ENCODE assay signal across 19 mouse cellular contexts in genomic region chr13:19828095-19828494, GRCm38 (mm10). TPM values are rescaled to one million over a fixed set of nuclear protein-coding genes. Genes with fewer than 3 reads are reported as not detected.
DNase-seq lines count a peak whose midpoint lies in the region; ATAC-seq and TF ChIP-seq lines count a peak whose summit lies in the region.
"Had no signal": no experiment of that assay in that cellular context is flagged by ENCODE, and none has a peak within 500 bp of the region (broad histone marks: within the 10 kb centered on the region; RNA-seq: fewer than 3 reads in every experiment).

No protein-coding gene starts in this region.

- no peak for ATAC-seq in forebrain, embryonic 15.5 days (replicated peaks)
- no peak for ATAC-seq in midbrain, postnatal 0 days (ENCODE audit: low FRiP score)
- ATAC-seq: hindbrain, embryonic 16.5 days had no signal

- H3K4me2 ChIP-seq in forebrain, embryonic 15.5 days (replicated peaks): no peak overlapping the region
- no peak overlapping the region for H3K4me2 ChIP-seq in midbrain, postnatal 0 days (ENCODE audit: low read depth, low read length, poor library complexity, severe bottlenecking)
- H3K4me2 ChIP-seq: embryonic facial prominence, embryonic 13.5 days; liver, embryonic 13.5 days; midbrain, embryonic 11.5 days; stomach, embryonic 15.5 days had no signal

- no peak overlapping the region for H3K27ac ChIP-seq in forebrain, embryonic 15.5 days (replicated peaks)
- H3K27ac ChIP-seq in midbrain, postnatal 0 days (ENCODE audit: low read depth, low read length): no peak overlapping the region
- H3K27ac ChIP-seq: embryonic facial prominence, embryonic 13.5 days; forebrain, embryonic 10.5 days; liver, embryonic 13.5 days; stomach, embryonic 15.5 days had no signal

- no peak overlapping the region for H3K9ac ChIP-seq in forebrain, embryonic 15.5 days (replicated peaks)
- H3K9ac ChIP-seq in midbrain, postnatal 0 days (replicated peaks; ENCODE audit: low read length, poor library complexity, severe bottlenecking): no peak overlapping the region
- H3K9ac ChIP-seq: embryonic facial prominence, embryonic 13.5 days; liver, embryonic 13.5 days; stomach, embryonic 15.5 days had no signal

- no peaks in the 10 kb centered on the region for H3K4me1 ChIP-seq in forebrain, embryonic 15.5 days
- H3K4me1 ChIP-seq in midbrain, postnatal 0 days (ENCODE audit: insufficient read depth, low read length): no peaks in the 10 kb centered on the region
- H3K4me1 ChIP-seq: embryonic facial prominence, embryonic 13.5 days; forebrain, embryonic 10.5 days; liver, embryonic 13.5 days; stomach, embryonic 15.5 days had no signal

- H3K9me3 ChIP-seq in forebrain, embryonic 15.5 days: no peaks in the 10 kb centered on the region
- H3K9me3 ChIP-seq in midbrain, postnatal 0 days (ENCODE audit: low read length): no peaks in the 10 kb centered on the region
- H3K9me3 ChIP-seq: embryonic facial prominence, embryonic 13.5 days; forebrain, embryonic 10.5 days; liver, embryonic 13.5 days; stomach, embryonic 15.5 days had no signal

- WGBS in forebrain, embryonic 15.5 days: 94% methylated on average over 2 of the region's 2 CpGs
- WGBS in midbrain, postnatal 0 days: 86% methylated on average over 2 of the region's 2 CpGs

- no peak overlapping the region for H3K4me3 ChIP-seq in forebrain, embryonic 15.5 days
- no peak overlapping the region for H3K4me3 ChIP-seq in midbrain, postnatal 0 days (ENCODE audit: low read depth, low read length)
- H3K4me3 ChIP-seq: embryonic facial prominence, embryonic 13.5 days; forebrain, embryonic 10.5 days; liver, embryonic 13.5 days; stomach, embryonic 15.5 days had no signal

- H3K27me3 ChIP-seq in forebrain, embryonic 15.5 days: no peaks in the 10 kb centered on the region
- H3K27me3 ChIP-seq in midbrain, postnatal 0 days (ENCODE audit: insufficient read depth, low read length): no peaks in the 10 kb centered on the region
- H3K27me3 ChIP-seq: embryonic facial prominence, embryonic 13.5 days; liver, embryonic 13.5 days; stomach, embryonic 15.5 days had no signal

- H3K36me3 ChIP-seq in forebrain, embryonic 15.5 days: no peaks in the 10 kb centered on the region
- H3K36me3 ChIP-seq in midbrain, postnatal 0 days (ENCODE audit: insufficient read depth, low read length): no peaks in the 10 kb centered on the region
- H3K36me3 ChIP-seq: embryonic facial prominence, embryonic 13.5 days; forebrain, embryonic 10.5 days; liver, embryonic 13.5 days; stomach, embryonic 15.5 days had no signal

- no peak for TF ChIP-seq CTCF in midbrain, postnatal 0 days (IDR thresholded peaks at IDR 0.05)

- peak; percentile 10 to 17 for DNase-seq in spleen, adult 18-20 months
- no peak for DNase-seq in spleen, postnatal 4 days (ENCODE audit: low spot score in 2 of 2)
- peak; percentile 31 for DNase-seq in c-Kit-positive CD71-negative TER-119-negative erythroid progenitor cells, embryonic 14.5 days (ENCODE audit: low read depth)
- peak; percentile 63 for DNase-seq in lung, postnatal 36 days
- DNase-seq in skeletal muscle tissue, adult 2 months (ENCODE audit: low read depth, low spot score): peak; percentile 12
- DNase-seq in midbrain, postnatal 0 days (ENCODE audit: low spot score): no peak
- DNase-seq: adrenal gland, postnatal 14 days; cerebellum, adult 11 months; liver, embryonic 13.5 days; thymus, postnatal 14 days had no signal

RNA-seq across cellular contexts. Expression of gene Gpr141, which starts 4.0 kb away (rescaled TPM):
- 0.14 and 0.15 TPM in 2 replicates for polyA plus RNA-seq in forebrain, embryonic 15.5 days (2015; fragmentation: Nextera tagmentation; extraction: Ambion mirVana)
- total RNA-seq in midbrain, postnatal 0 days (2014; rRNA removed): 0.99 and 5.3 TPM in 2 replicates
- polyA plus RNA-seq in midbrain, postnatal 0 days (2015; fragmentation: Nextera tagmentation; extraction: Ambion mirVana): 0.09 and 0.10 TPM in 2 replicates
- total RNA-seq: layer of hippocampus, adult 8-10 months; left cerebral cortex, postnatal 14 days had no signal
- polyA plus RNA-seq: neural tube, embryonic 11.5 days had no signal

Comparison
In these comparisons a context has a peak if more than half of its experiments do, and no peak if none do; other contexts are left out.
1. DNase-seq: peak in spleen, adult 18-20 months (2 of 2), c-Kit-positive CD71-negative TER-119-negative erythroid progenitor cells, embryonic 14.5 days (single experiment), lung, postnatal 36 days (single experiment) and skeletal muscle tissue, adult 2 months (single experiment); none in spleen, postnatal 4 days (0 of 2) and midbrain, postnatal 0 days (single experiment).